Mouse (Mus musculus) thymus, postnatal 25 days (tissue): ENCODE results near the gene Vps35l.

Experiments
- DNase-seq: peaks from one replicate; pipeline ENCODE4 v3.0.0; 2022

The Vps35l gene

DNA sequence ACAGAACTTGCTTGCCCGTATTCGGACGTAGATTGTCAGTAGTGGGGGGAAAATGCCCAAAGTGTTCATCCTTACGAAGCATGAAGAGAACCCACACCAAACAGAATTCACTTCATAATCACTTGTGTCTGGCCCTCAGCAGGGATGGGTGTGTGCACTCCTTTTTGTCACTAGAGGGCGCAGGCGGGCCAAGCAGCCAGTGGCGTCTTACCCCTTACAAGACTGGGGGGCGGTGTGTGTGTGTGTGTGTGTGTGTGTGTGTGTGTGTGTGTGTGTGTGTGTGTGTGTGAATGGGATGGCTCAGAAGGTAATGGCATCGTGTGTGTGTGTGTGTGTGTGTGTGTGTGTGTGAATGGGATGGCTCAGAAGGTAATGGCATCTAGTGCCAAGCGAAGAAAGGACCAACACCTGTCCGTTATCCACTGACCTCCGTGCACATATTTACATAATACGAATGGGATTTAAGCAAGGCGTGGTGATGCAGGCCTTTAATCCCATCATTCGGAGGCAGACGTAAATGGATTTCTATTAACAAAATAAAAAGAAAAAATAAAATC lies at the start of gene Vps35l:
Gene Vps35l, plus strand, starts transcription at position 252 of the 557 bp plus-strand sequence.
- peak; percentile 85 for DNase-seq

DNA sequence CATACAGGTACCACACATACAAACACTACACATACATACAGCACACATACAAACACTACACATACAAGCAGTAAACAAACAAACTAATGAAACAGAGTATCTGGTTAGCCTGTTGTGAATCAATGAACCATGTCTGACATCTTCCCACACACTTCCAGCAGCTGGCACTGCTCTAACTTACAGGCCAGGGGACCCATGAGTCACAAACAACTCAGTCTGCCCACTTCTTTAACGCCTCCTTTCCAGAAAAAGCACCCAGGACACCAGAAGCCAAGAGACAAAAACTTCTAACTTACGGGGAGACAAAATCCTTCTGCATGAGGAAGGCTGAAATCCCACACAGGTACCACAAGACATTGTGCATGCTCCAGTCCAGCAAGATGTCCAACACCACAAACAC lies 48.7 kb upstream of the Vps35l start:
- DNase-seq = no peak

DNA sequence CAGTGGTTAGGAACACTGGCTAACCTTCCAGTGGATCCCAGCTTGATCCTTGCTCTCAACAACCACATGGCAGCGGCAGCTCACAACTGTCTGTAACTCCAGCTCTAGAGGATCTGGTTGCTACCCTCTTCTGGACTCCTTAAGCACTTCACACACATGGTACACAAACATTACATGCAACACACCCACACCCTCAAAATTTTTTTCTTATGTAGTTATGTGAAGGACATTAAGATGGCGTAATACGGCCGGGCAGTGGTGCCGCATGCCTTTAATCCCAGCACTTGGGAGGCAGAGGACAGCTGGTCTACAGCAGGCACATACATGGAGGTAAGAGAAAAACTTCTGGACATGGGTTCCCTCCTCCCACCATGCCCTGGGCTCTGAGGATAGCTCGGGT lies 43.9 kb upstream of the Vps35l start:
- no peak for DNase-seq

DNA sequence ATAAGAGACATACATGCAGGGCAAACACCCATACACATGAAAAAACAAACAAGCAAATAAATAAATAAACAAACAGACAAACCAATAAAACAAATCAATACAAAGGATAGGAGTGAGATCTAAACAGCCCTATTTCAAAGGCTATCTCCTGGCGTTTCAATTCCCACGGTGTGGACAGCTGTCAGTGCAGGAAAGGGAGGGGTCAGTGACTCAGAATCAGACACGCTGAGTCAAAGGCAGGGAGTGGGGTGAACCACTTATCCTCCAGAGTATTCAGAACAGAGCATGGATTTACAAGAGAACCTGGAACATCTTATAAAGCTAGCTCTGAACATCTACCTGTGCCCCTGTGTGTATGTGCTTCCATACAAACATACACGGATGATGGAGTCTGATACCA lies 42.9 kb upstream of the Vps35l start:
- no peak for DNase-seq

DNA sequence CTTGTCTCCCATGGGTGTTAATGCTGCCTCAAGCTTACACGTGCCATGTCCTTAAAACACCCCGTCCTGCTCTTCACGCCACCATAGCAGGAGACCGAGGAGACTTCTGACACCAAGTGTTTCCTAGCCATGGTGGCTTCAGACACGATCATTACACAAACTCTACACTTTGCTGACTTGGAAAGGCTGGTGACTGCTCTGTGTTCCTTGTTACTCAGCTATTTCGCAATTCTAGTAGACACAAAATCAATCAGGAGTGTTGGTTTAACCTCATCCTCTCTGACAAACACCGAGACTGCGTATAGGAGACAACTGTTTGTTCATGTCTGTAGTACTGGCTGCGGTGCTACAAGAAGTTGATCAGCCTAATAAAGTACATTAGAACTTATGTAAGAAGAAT lies 41.1 kb upstream of the Vps35l start:
- no peak for DNase-seq

DNA sequence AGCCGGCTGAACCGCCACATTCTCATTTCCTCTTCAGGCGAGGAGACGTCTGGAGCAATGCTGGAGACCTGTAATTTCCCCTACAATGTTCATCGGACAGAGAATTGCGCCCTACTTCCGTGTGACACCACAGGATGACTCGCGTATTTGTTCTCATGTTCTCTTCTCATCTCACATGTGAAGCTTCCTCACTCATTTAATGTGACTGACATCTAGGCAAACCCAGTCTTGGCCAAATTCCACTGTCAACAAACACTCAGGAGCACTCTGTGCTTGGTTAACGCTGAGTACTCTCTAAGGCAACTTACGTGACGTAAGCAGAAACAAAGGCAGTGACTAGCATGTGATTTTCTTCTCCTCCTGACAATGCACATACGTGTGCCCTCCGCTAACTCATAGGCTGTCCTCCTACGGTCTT lies 36.9 kb upstream of the Vps35l start:
- no peak for DNase-seq

DNA sequence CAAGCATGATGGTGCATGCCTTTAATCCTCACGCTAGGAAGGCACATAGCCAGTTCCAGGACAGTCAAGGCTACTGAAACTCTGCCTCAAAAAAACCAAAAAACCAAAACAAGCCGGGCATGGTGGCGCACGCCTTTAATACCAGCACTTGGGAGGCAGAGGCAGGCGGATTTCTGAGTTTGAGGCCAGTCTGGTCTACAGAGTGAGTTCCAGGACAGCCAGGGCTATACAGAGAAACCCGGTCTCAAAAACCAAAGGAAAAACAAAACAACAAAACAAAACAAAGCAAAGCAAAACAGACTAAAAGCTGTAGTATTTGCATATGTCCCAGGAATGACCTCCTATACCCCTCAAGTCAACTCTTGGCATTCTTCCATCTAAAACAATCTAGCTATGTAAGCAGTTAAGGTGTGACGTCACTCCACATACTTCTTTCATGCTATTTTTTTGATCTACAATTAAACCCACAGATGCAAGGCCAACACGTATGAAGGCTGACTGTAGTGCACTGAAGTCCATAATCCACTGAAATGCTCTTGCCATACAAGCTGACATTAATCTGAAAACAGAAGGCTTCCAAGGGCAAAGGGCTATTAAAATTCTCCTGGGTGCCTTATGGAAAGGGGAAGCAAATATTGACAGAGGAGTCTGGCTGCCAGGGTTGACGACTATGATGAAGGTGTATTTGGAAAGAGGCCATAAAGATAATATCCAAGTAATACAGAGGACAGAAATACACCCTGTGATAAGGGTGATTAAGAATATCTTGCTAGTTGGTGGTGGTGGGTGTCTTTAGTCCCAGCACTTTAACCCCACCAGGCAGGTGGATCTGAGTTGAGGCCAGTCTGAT lies 35.8 kb upstream of the Vps35l start:
- no peak for DNase-seq

DNA sequence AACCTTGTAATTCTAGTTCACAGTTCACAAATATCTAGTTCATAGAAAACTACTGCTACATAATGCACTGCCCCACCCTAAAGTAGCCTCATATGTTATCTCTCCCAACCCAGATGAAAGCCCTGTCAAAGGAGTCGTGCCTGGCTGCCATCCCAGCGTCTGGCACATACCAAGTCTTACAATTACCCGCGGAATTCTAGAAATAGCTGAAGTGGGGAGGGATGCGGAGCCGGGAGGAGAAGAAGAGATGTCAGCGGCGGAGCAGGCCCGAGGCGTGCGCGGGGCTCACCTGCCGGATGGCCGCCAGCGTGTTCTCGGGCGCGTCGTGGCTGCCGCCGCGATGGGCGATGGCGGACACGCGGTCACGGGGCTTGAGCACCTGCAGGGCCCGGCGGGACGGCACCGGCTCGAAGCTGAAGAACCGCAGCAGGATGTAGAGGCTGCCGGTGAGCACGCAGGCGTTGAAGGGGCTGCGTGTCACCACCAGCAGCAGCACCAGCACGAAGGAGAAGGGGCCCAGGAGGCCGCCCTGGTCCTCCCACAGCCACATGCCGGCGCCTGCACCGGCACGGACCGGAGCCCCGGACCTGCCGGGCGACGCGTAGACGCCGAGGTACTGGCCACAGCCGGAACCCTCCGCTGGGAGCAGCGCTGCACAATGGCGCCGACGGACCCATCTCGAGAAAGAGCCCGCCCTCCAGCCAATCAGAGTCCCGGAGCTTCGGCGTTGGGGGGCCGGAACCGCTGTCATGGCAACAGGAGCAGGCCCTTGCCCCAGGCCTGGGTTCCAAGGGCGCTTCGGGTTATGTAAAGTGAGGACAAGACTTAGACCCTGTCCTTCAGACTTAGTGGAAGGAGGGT lies 34.7 kb upstream of the Vps35l start, which contains the start of gene Gde1:
Gene Gde1, minus strand, starts transcription at position 678 of the 861 bp plus-strand sequence.
- peak; percentile 92 for DNase-seq

DNA sequence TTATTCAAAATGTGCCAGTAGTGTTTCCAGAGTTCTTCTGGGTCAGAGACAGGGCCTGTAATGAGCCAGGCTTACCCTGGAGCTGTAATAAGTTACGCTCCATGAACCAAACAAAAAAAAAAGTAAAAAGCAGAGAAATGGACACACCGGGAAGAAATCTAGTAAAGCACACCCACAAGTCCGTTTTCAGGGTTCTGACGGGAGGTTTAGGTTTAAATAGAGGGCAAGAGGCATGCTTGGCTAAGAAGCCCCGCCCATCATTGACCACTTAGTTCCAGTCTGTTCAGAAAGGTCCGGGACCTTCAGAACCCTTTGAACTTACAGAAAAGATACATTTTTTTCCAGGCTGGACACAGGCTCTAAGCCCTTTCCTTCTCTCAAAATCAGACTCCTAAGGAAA lies 34.0 kb upstream of the Vps35l start:
- DNase-seq = no peak

DNA sequence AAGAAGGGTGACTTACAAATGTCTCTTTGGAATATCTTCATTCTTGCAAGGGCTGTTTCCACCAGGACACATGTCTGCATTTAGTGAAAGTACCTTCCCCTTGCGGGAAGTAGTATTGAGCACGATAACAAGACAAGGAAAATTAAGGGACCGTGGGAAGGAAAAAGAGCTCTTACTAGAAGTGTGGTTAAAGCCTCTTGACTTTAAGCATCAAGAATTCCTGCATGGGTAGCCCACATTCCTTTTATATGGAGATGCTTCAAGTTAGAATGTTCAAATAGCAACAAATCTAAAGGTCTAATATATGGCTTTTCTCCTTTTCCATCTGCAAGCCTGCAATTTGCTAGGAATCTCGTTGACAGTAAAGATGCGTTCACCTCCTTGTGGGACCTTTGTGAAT lies 33.5 kb upstream of the Vps35l start:
- DNase-seq = no peak

DNA sequence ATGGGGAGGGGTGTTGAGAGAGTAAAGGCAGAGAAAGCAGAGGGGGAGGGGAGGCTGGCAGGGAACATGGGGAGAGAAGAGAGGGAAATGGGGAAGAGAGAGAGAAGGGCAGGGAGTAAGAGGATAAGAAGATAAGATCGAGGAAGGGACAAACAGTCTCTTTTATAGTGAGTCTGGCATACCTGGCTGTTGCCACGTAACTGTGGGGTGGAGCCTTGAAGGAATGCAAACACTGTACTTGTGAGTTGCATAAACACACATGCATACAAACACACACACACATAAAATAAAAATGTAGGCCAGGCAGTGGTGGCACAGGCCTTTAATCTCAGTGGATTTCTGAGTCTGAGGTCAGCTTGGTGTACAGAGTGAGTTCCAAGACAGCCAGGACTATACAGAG lies 32.8 kb upstream of the Vps35l start:
- DNase-seq = no peak

DNA sequence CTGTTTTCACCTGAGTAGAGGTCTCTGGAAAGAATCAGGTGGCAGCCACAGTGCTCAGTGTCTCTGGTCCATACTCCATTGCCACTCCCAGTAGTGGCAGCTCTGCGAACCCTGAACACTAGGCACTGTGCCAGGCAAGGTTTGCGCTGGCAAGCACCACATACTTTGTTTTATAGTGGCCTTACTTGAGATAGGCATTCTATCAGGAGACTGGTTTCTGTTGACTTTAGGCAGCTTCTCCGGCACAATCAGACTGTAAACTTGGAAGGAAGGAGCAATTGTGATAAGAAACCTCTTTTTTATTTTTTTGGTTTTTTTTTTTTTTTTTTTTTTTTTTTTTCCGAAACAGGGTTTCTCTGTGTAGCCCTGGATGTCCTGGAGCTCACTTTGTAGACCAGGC lies 32.0 kb upstream of the Vps35l start:
- no peak for DNase-seq

DNA sequence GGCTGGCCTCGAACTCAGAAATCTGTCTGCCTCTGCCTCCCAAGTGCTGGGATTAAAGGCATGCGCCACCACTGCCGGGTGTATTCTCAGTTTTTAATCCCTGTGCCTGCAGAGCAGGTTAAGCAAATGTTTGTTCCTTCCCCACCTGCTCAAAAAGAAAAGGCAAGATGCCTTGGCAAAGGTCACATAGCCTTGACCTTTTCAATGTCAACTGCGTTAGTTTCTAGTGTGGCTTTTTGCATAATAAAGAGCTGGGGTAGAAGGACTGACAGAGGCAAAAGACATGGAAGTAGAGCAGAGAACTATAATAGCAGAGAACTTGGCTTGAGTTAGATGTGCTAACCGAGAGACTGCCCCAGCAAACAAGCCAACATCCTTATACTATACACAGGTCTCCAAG lies 29.2 kb upstream of the Vps35l start:
- DNase-seq = no peak

DNA sequence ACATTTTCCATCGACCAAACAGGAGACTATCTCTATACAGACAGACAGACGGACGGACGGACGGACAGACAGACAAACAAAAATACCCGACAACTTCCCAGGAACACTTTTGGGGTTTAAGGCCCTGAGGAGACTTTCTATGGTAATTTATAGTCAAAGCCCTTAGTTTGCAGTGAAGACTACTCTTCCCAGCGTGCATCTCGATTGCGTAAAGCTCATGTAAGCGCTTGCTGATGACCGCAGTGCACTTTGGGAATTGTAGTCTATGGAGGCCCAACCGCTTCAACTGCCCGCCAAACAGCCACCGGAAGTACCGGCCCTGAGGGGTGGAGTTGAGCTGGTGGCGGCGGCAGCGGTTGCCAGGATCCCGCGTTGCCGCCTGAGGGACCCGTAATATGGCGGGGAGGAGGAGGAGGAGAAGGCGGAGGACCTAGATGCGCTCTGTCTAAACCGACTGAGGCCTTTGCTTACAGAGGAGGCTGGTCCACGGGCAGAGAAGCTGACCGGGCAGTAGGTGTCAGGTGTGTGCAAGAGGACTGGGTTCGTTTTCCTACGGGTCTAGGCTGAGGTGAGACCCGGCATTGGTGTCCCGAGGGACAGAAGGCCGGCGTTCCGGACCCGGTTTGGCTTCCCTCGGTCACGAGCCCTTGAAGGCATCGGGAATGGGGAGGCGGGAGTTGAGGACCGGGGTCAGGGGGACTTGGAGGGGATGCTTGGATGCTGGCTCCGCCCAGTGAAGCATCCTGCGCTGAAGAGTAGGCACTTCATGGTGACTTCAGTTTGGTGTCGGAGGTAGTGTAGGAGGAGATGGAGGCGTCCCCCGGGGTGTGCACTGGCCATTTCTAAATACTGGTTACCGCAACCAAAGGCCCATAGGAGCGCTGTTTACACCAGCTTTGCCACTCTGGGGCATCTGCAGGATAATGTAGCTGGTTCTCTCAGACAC lies 27.5 kb upstream of the Vps35l start, which contains the start of gene Ccp110:
Gene Ccp110, plus strand, starts transcription at position 325 of the 946 bp plus-strand sequence.
- peak; percentile 90 for DNase-seq

DNA sequence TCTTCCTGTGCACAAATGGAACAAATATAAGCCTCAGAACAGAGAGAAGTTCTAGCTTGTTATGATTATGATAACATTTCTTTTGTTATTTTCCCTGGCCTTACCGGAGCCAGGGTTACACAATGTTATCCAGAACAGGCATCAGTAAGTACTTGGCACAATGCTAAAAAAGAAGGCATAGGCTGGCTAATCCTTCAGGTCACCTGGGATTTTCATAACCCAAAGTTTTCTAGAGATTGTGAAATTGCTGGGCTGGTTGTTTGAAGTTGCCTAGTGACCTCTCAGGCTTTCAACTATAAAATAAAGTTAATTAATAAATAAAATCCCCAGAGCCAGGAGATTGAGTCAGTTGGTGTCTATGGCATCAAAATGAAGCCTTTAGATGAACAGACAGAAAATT lies 25.2 kb upstream of the Vps35l start:
- DNase-seq = no peak

DNA sequence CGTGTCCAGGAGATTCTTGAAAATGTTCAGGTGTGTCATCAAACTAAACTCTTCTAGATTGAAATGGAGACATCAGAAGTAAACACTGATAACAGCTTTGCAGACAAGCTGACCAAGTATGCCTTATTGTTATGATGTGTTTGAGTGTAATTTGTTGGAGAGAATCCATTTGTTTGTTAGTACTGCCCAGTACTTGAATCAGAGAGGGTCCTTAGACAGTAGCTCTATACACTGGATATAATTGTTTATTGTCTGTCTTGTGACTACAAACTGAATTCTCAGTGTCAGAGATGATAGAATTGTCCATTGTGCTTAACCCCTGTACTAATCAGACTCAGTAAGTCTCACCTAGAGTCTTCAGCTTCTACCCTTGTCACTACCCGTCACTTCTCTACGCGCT lies 22.0 kb upstream of the Vps35l start:
- no peak for DNase-seq

DNA sequence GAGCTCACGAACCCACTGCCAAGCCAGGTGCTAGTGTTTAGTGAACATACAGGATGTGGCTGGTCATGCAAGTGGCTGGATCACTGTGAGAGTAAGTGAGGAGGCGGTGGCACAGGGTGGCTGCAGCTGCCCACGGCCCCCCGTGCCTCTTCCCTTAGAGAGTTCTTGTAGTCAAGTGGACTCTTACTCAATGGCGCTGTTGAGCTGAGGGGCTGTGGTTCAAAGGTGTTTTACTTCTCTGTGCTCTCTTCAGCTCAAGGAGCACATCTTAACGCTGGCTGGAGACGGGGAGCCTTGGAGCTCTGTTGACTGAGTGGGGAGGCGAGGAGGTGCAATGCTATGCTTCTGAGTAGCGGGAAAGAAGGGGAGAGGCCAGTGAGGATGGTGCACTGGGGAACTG lies 16.1 kb upstream of the Vps35l start:
- DNase-seq = no peak

DNA sequence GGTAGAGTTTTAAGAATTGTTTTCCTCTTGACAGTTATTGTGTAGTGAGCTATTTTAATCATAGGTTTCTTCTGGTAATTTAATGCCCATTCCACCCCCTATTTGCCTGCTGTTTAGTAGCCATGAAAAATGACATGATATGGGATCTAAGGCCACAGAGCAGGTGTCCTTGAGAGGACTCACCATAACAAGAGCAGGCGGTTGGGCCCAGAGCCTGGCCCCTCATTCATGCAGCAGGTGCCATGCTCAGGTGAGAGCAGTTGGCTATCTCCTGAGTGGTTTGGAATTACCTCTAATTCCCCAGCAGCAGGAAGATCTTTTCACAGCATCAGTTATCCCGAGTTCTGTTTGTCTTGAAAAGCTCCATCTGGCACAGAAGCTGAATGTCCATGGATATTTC lies 14.6 kb upstream of the Vps35l start:
- no peak for DNase-seq

DNA sequence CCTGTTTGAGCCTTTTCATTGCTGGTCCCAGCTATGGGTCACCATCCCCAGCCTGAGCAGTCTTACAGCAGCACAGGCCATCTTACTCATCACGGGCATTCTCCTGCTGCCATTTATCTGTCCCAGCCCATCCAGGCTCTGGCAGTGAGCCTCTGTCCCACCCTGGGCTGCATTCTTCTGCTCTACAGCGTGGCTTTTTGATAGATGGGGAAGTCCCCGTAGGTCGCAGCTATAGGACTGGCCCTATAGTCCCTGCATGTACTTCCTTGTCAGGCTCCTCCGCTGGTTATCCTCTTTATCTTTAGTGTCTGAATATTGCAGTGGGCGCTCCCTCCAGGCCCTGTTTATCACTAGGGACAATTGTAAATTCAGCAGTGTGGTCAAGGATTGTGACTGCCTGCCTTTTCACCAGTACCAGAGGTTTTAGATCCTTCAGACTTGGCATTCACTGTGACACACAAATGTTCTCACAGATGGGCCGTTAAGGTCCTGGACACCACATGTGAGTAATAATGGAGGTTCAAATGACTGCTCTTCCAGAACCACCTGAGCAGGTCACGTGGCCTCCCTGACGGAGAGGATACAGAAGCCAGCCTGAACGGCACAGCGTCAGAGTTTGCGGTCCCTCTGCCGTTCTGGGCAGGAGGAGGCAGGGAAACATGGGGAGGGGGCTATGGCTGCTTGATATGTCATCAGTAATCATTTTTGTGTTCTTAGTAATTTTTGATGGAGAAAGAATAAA lies 11.0 kb upstream of the Vps35l start:
- DNase-seq = no peak

DNA sequence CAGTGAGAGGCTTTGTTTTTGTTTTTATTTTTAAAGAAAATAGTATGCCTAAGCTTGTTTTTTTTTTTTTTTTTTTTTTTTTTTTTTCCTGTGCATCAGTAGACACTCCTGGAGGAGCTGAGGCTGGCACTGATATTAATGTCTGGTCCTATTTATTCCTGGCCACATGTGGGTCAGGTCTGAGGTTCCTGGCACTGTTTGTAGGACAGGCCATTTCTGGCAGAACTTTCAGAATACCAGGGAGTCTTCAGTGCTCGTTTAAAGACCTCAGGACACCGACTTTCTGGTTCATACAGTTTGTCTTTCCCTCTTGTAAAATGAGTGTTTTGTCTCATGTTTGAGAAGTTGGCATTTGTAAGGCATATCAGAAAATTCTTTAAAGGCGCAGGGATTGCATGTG lies 8.2 kb upstream of the Vps35l start:
- DNase-seq = no peak

DNA sequence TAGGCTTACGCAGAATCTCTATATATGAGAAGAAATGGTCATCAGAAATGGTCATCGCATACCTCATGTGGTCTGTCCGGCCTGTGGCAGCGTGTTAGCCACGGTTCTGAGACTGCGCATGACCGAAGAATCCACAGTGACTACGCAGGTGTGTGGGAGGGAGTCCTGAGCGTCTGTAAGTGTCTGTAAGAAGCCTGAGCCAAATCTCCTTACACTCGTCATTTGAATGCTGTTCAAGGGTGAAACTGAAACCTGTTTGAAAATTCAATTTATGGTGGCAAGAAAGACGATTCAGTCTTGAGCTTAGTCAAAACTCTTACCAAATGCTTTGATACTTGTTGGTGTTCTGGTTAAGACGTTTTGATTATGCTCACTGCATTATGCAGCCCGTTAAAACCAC lies 6.8 kb upstream of the Vps35l start:
- no peak for DNase-seq

DNA sequence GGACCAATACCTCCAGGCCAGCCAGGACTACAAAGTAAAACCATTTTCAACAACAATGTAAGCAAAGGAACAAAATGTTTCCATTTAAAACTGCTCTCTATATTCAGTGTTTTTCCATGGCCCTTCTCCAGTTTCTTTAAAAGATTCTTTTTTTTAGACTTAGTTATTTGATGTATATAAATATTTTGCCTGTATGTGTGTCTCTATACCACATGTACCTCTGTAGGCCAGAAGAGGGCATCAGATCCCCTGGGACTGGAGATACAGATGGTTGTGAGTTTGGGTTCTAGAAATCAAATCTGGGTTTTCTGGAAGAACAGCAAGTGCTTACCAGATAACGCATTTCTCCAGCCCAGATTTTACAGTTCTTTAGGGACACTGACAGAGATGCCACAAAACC lies 1.3 kb upstream of the Vps35l start:
- DNase-seq = no peak
